Mouse (Mus musculus): ENCODE measurements around the gene Olfr983. TPM values are rescaled to one million over a fixed set of nuclear protein-coding genes. Genes with fewer than 3 reads are reported as not detected.

Olfr983 gene
- polyA plus RNA-seq, 1 experiment from 2014 or later, result not detected

GRCm38 (mm10) chr9:40094769-40095168 is 1.4 kb upstream of the Olfr983 start:
- no peak overlapping the region for H3K4me2 ChIP-seq (ENCODE audit: low read depth, low read length)
- no peak overlapping the region for H3K4me3 ChIP-seq (replicated peaks; ENCODE audit: low read length)
- H3K9ac ChIP-seq (ENCODE audit: low read length), result no peak overlapping the region
- no peaks in the 10 kb centered on the region for H3K27me3 ChIP-seq (ENCODE audit: control insufficient read depth, insufficient read depth, low read length)
- H3K27ac ChIP-seq (ENCODE audit: low read length), result no peak overlapping the region
- H3K36me3 ChIP-seq (ENCODE audit: control insufficient read depth, insufficient read depth, low read length), result no peaks in the 10 kb centered on the region
- H3K9me3 ChIP-seq (replicated peaks; ENCODE audit: control insufficient read depth, low read length), result no peaks in the 10 kb centered on the region
- no peaks in the 10 kb centered on the region for H3K4me1 ChIP-seq (ENCODE audit: control insufficient read depth, insufficient read depth, low read length)
- ATAC-seq (ENCODE audit: insufficient read depth, low FRiP score), result no peak
- 57% methylated on average over 3 of the region's 3 CpGs for WGBS

GRCm38 (mm10) chr9:40073529-40073928 is 19.9 kb downstream of the Olfr983 start, which contains the start of gene Olfr982:
Gene Olfr982 (plus strand): TSS chr9:40073829.
- H3K9ac ChIP-seq (ENCODE audit: low read length), result no peak within 1 kb of the TSS
- ATAC-seq (ENCODE audit: insufficient read depth, low FRiP score), result no peak
- H3K4me3 ChIP-seq (replicated peaks; ENCODE audit: low read length), result no peak within 1 kb of the TSS
- no peaks in the 10 kb centered on the region for H3K27me3 ChIP-seq (ENCODE audit: control insufficient read depth, insufficient read depth, low read length)
- H3K27ac ChIP-seq (ENCODE audit: low read length), result no peak within 1 kb of the TSS
- H3K4me2 ChIP-seq (ENCODE audit: low read depth, low read length), result no peak within 1 kb of the TSS
- H3K9me3 ChIP-seq (replicated peaks; ENCODE audit: control insufficient read depth, low read length), result no peaks in the 10 kb centered on the region
- H3K4me1 ChIP-seq (ENCODE audit: control insufficient read depth, insufficient read depth, low read length), result no peaks in the 10 kb centered on the region
- H3K36me3 ChIP-seq (ENCODE audit: control insufficient read depth, insufficient read depth, low read length), result no peaks in the 10 kb centered on the region
- 78% methylated on average over 2 of the region's 2 CpGs for WGBS

GRCm38 (mm10) chr9:40050138-40050537 is 43.3 kb downstream of the Olfr983 start:
- ATAC-seq (ENCODE audit: insufficient read depth, low FRiP score), result no peak
- 90% methylated on average over 19 of the region's 19 CpGs for WGBS
- H3K4me3 ChIP-seq (replicated peaks; ENCODE audit: low read length), result no peak overlapping the region
- no peaks in the 10 kb centered on the region for H3K27me3 ChIP-seq (ENCODE audit: control insufficient read depth, insufficient read depth, low read length)
- no peak overlapping the region for H3K9ac ChIP-seq (ENCODE audit: low read length)
- H3K27ac ChIP-seq (ENCODE audit: low read length), result no peak overlapping the region
- no peak overlapping the region for H3K4me2 ChIP-seq (ENCODE audit: low read depth, low read length)
- no peaks in the 10 kb centered on the region for H3K4me1 ChIP-seq (ENCODE audit: control insufficient read depth, insufficient read depth, low read length)
- H3K9me3 ChIP-seq (replicated peaks; ENCODE audit: control insufficient read depth, low read length), result no peaks in the 10 kb centered on the region
- no peaks in the 10 kb centered on the region for H3K36me3 ChIP-seq (ENCODE audit: control insufficient read depth, insufficient read depth, low read length)

Other genes starting within 250 kb of the Olfr983 start
- gene Olfr972, start 227.2 kb downstream of the Olfr983 start, polyA plus RNA-seq (2015; fragmentation: Nextera tagmentation; extraction: Ambion mirVana), result not detected in 2 replicates
- not detected in 2 replicates for gene Olfr229, start 186.3 kb downstream of the Olfr983 start, polyA plus RNA-seq (2015; fragmentation: Nextera tagmentation; extraction: Ambion mirVana)
- gene Olfr974, start 156.1 kb downstream of the Olfr983 start, polyA plus RNA-seq (2015; fragmentation: Nextera tagmentation; extraction: Ambion mirVana), result not detected in 2 replicates
- gene Olfr975, start 141.5 kb downstream of the Olfr983 start, polyA plus RNA-seq (2015; fragmentation: Nextera tagmentation; extraction: Ambion mirVana), result not detected in 2 replicates
- not detected in 2 replicates for gene Olfr976, start 132.5 kb downstream of the Olfr983 start, polyA plus RNA-seq (2015; fragmentation: Nextera tagmentation; extraction: Ambion mirVana)
- not detected in 2 replicates for gene Olfr978, start 101.5 kb downstream of the Olfr983 start, polyA plus RNA-seq (2015; fragmentation: Nextera tagmentation; extraction: Ambion mirVana)
- gene Olfr979, start 90.1 kb downstream of the Olfr983 start, polyA plus RNA-seq (2015; fragmentation: Nextera tagmentation; extraction: Ambion mirVana), result not detected in 2 replicates
- gene Olfr980, start 84.0 kb downstream of the Olfr983 start, polyA plus RNA-seq (2015; fragmentation: Nextera tagmentation; extraction: Ambion mirVana), result not detected in 2 replicates
- gene Olfr981, start 72.1 kb downstream of the Olfr983 start, polyA plus RNA-seq (2015; fragmentation: Nextera tagmentation; extraction: Ambion mirVana), result not detected in 2 replicates
- gene Olfr982, start 19.8 kb downstream of the Olfr983 start, polyA plus RNA-seq (2015; fragmentation: Nextera tagmentation; extraction: Ambion mirVana), result not detected in 2 replicates
- not detected in 2 replicates for gene Olfr984, start 20.6 kb upstream of the Olfr983 start, polyA plus RNA-seq (2015; fragmentation: Nextera tagmentation; extraction: Ambion mirVana)
- not detected in 2 replicates for gene Olfr985, start 36.6 kb upstream of the Olfr983 start, polyA plus RNA-seq (2015; fragmentation: Nextera tagmentation; extraction: Ambion mirVana)
- not detected in 2 replicates for gene Tmem225, start 54.5 kb upstream of the Olfr983 start, polyA plus RNA-seq (2015; fragmentation: Nextera tagmentation; extraction: Ambion mirVana)
- not detected in 2 replicates for gene Olfr986, start 87.3 kb upstream of the Olfr983 start, polyA plus RNA-seq (2015; fragmentation: Nextera tagmentation; extraction: Ambion mirVana)
- gene Zfp202, start 98.7 kb upstream of the Olfr983 start, polyA plus RNA-seq (2015; fragmentation: Nextera tagmentation; extraction: Ambion mirVana), result 3.3 and 4.5 TPM in 2 replicates
- gene Scn3b, start 175.6 kb upstream of the Olfr983 start, polyA plus RNA-seq (2015; fragmentation: Nextera tagmentation; extraction: Ambion mirVana), result 4.9 and 7.1 TPM in 2 replicates